Mouse (Mus musculus) forebrain, embryonic 15.5 days (tissue): Measurements from ENCODE around the gene Chka. TPM values are rescaled to one million over a fixed set of nuclear protein-coding genes. Genes with fewer than 3 reads are reported as not detected.

ENCODE experiments used
- polyA plus RNA-seq: library from polyadenylated mRNA; unstranded; fragments of >200 nt; fragmentation: Nextera tagmentation; extraction: Ambion mirVana; gene quantifications from 2 replicates; pipeline ENCODE4 v1.2.1, GENCODE M21; 2015

Chka gene
- polyA plus RNA-seq, 1 experiment from 2014 or later, result 62.5 TPM

Other genes starting within 250 kb of the Chka start
- 2.3 TPM in 2 replicates for gene Lrp5, start 165.2 kb upstream of the Chka start, polyA plus RNA-seq
- gene 1810055G02Rik, start 143.5 kb upstream of the Chka start, polyA plus RNA-seq, result 31.3 and 35.1 TPM in 2 replicates
- gene Kmt5b, start 84.4 kb upstream of the Chka start, polyA plus RNA-seq, result 52.3 and 62.9 TPM in 2 replicates
- 11.9 and 13.3 TPM in 2 replicates for gene Tcirg1, start 55.4 kb downstream of the Chka start, polyA plus RNA-seq
- 195 and 201 TPM in 2 replicates for gene Ndufs8, start 61.0 kb downstream of the Chka start, polyA plus RNA-seq
- 1.5 and 1.8 TPM in 2 replicates for gene Aldh3b1, start 78.0 kb downstream of the Chka start, polyA plus RNA-seq
- 6.6 and 6.9 TPM in 2 replicates for gene Unc93b1, start 83.4 kb downstream of the Chka start, polyA plus RNA-seq
- not detected in 2 replicates for gene Aldh3b3, start 106.9 kb downstream of the Chka start, polyA plus RNA-seq
- gene Aldh3b2, start 120.6 kb downstream of the Chka start, polyA plus RNA-seq, result 0.22 and 0.28 TPM in 2 replicates
- 1.3 and 1.4 TPM in 2 replicates for gene Acy3, start 134.8 kb downstream of the Chka start, polyA plus RNA-seq
- gene Tbx10, start 141.0 kb downstream of the Chka start, polyA plus RNA-seq, result 0.13 TPM in 1 of 2 replicates, not detected in the other
- gene Nudt8, start 148.8 kb downstream of the Chka start, polyA plus RNA-seq, result 36.0 and 40.8 TPM in 2 replicates
- gene Gm49405, start 148.9 kb downstream of the Chka start, polyA plus RNA-seq, result 6.8 and 7.6 TPM in 2 replicates
- 9.0 and 11.1 TPM in 2 replicates for gene Doc2g, start 151.5 kb downstream of the Chka start, polyA plus RNA-seq
- 225 and 228 TPM in 2 replicates for gene Ndufv1, start 161.0 kb downstream of the Chka start, polyA plus RNA-seq
- 421 and 426 TPM in 2 replicates for gene Gstp1, start 186.2 kb downstream of the Chka start, polyA plus RNA-seq
- gene Gstp2, start 194.2 kb downstream of the Chka start, polyA plus RNA-seq, result 1.3 and 4.6 TPM in 2 replicates
- gene Gstp3, start 207.8 kb downstream of the Chka start, polyA plus RNA-seq, result not detected in 2 replicates
- gene Cabp2, start 229.8 kb downstream of the Chka start, polyA plus RNA-seq, result not detected in 2 replicates
- 82.1 and 83.2 TPM in 2 replicates for gene Cdk2ap2, start 245.4 kb downstream of the Chka start, polyA plus RNA-seq
- 40.7 and 47.2 TPM in 2 replicates for gene Pitpnm1, start 248.2 kb downstream of the Chka start, polyA plus RNA-seq